In the genomic region with DNA sequence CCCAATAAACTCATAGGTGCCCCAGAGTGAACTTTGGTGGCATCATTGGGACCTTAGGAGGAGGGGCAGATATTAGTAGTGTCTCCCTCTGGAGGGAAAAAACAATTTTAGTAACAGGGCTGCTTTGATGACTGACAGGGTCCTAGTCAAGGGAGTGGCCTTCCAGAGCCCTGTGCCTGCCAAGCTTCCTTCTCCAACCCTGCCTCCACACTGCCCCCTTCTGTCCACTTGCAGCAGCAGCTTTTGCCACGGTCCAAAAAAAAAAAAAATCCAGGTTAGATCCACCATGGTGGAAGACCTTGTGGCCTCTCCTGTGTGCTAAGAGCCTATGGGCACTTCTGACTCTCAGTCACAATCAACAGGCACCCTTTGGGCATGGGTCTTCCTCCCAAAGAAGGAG, we compare ENCODE assay signal across 9 mouse cellular contexts. TPM values are rescaled to one million over a fixed set of nuclear protein-coding genes. Genes with fewer than 3 reads are reported as not detected.
DNase-seq lines count a peak whose midpoint lies in the region; ATAC-seq lines count a peak whose summit lies in the region.
"Had no signal": no experiment of that assay in that cellular context is flagged by ENCODE, and none has a peak within 500 bp of the region (broad histone marks: within the 10 kb centered on the region; RNA-seq: fewer than 3 reads in every experiment).

No protein-coding gene starts in this region.

- H3K27ac ChIP-seq in heart, embryonic 11.5 days (ENCODE audit: low read depth, low read length), result no peak overlapping the region
- no peak overlapping the region for H3K27ac ChIP-seq in kidney, embryonic 16.5 days (ENCODE audit: low read length)
- H3K27ac ChIP-seq: embryonic facial prominence, embryonic 15.5 days had no signal

- no peaks in the 10 kb centered on the region for H3K4me1 ChIP-seq in heart, embryonic 11.5 days (ENCODE audit: control insufficient read depth, insufficient read depth, low read length)
- H3K4me1 ChIP-seq in kidney, embryonic 16.5 days (ENCODE audit: insufficient read depth, low read length), result no peaks in the 10 kb centered on the region

- no peak overlapping the region for H3K4me2 ChIP-seq in heart, embryonic 11.5 days
- no peak overlapping the region for H3K4me2 ChIP-seq in kidney, embryonic 16.5 days (replicated peaks; ENCODE audit: low read depth, low read length)
- H3K4me2 ChIP-seq: embryonic facial prominence, embryonic 15.5 days had no signal

- no peak overlapping the region for H3K4me3 ChIP-seq in heart, embryonic 11.5 days (ENCODE audit: low read depth, low read length)
- no peak overlapping the region for H3K4me3 ChIP-seq in kidney, embryonic 16.5 days (ENCODE audit: low read length)
- H3K4me3 ChIP-seq: embryonic facial prominence, embryonic 15.5 days had no signal

- H3K36me3 ChIP-seq in heart, embryonic 11.5 days (ENCODE audit: control insufficient read depth, insufficient read depth, low read length), result no peaks in the 10 kb centered on the region
- no peaks in the 10 kb centered on the region for H3K36me3 ChIP-seq in kidney, embryonic 16.5 days (ENCODE audit: insufficient read depth, low read length)
- H3K36me3 ChIP-seq: embryonic facial prominence, embryonic 15.5 days had no signal

- WGBS in heart, embryonic 11.5 days (ENCODE audit: insufficient replicate concordance), result 8% methylated on average over 1 of the region's 1 CpGs
- 5% methylated on average over 1 of the region's 1 CpGs for WGBS in kidney, embryonic 16.5 days

- no peaks in the 10 kb centered on the region; the same call in 1 of the 2 replicates for H3K27me3 ChIP-seq in heart, embryonic 11.5 days (ENCODE audit: control insufficient read depth, insufficient read depth, low read length)
- no peaks in the 10 kb centered on the region for H3K27me3 ChIP-seq in kidney, embryonic 16.5 days (ENCODE audit: insufficient read depth, low read length)
- H3K27me3 ChIP-seq: embryonic facial prominence, embryonic 15.5 days had no signal

- peak; percentile 72 to 81 for DNase-seq in heart, adult 18-20 months
- peak; percentile 54 for DNase-seq in 3134 (ENCODE audit: extremely low read depth, insufficient read length, low spot score)
- DNase-seq in NIH3T3 (ENCODE audit: low read depth), result peak; percentile 90
- peak; percentile 79 for DNase-seq in embryo, embryonic 10.5 days (ENCODE audit: low spot score)

- ATAC-seq in heart, embryonic 11.5 days (replicated peaks; ENCODE audit: insufficient number of reproducible peaks, low FRiP score, low TSS enrichment), result no peak
- 0 out of 2 replicates have a peak, but pooled peaks have one; percentile 15 for ATAC-seq in kidney, embryonic 16.5 days (ENCODE audit: low FRiP score, low TSS enrichment)
- peak; percentile 85 for ATAC-seq in megakaryocyte-erythroid progenitor cell, adult 5-6 weeks (replicated peaks; ENCODE audit: low FRiP score, low TSS enrichment, poor library complexity, severe bottlenecking)
- no peak for ATAC-seq in inflammation-experienced regulatory T-cells, adult 6 months

- no peaks in the 10 kb centered on the region for H3K9me3 ChIP-seq in heart, embryonic 11.5 days (replicated peaks; ENCODE audit: control insufficient read depth, low read length)
- H3K9me3 ChIP-seq in kidney, embryonic 16.5 days (ENCODE audit: low read length), result no peaks in the 10 kb centered on the region
- H3K9me3 ChIP-seq: embryonic facial prominence, embryonic 15.5 days had no signal

- H3K9ac ChIP-seq in heart, embryonic 11.5 days (ENCODE audit: low read depth, low read length), result no peak overlapping the region
- no peak overlapping the region for H3K9ac ChIP-seq in kidney, embryonic 16.5 days (replicated peaks; ENCODE audit: low read length)
- H3K9ac ChIP-seq: embryonic facial prominence, embryonic 15.5 days had no signal

RNA-seq across cellular contexts. Expression of gene 5031439G07Rik, which starts 7.6 kb away (rescaled TPM):
- 10 to 100 TPM; 30.6 to 34.7 TPM for total RNA-seq in heart, adult 18-20 months (2021)
- 4.6 and 8.1 TPM in 2 replicates for polyA plus RNA-seq in heart, embryonic 11.5 days (2014; fragmentation: Nextera tagmentation; extraction: Ambion mirVana)
- 7.1 and 7.2 TPM in 2 replicates for polyA plus RNA-seq in kidney, embryonic 16.5 days (2015; fragmentation: Nextera tagmentation; extraction: Ambion mirVana)
- 3.5 and 3.6 TPM in 2 replicates for total RNA-seq in megakaryocyte-erythroid progenitor cell, adult 5-6 weeks (2014; fragmentation: Nextera tagmentation)
- total RNA-seq in megakaryocyte-erythroid progenitor cell, adult 5-6 weeks (2017), result 2.2 and 4.0 TPM in 2 replicates
- 1 to 10 TPM; 1.1 to 1.9 (median 1.3) TPM for polyA plus RNA-seq in inflammation-experienced regulatory T-cells, adult 6 months (2017; shearing (Covaris generic))

RNA-seq across cellular contexts. Expression of gene Upk3a, which starts 21.0 kb away (rescaled TPM):
- not detected for total RNA-seq in heart, adult 18-20 months (2021)
- not detected in 2 replicates for polyA plus RNA-seq in heart, embryonic 11.5 days (2014; fragmentation: Nextera tagmentation; extraction: Ambion mirVana)
- 65.9 and 74.8 TPM in 2 replicates for polyA plus RNA-seq in kidney, embryonic 16.5 days (2015; fragmentation: Nextera tagmentation; extraction: Ambion mirVana)
- total RNA-seq in megakaryocyte-erythroid progenitor cell, adult 5-6 weeks (2014; fragmentation: Nextera tagmentation), result not detected in 2 replicates
- not detected in 2 replicates for total RNA-seq in megakaryocyte-erythroid progenitor cell, adult 5-6 weeks (2017)
- polyA plus RNA-seq in inflammation-experienced regulatory T-cells, adult 6 months (2017; shearing (Covaris generic)), result not detected

RNA-seq across cellular contexts. Expression of gene Fam118a, which starts 32.8 kb away (rescaled TPM):
- 1 to 10 TPM; 7.3 to 8.2 TPM for total RNA-seq in heart, adult 18-20 months (2021)
- polyA plus RNA-seq in heart, embryonic 11.5 days (2014; fragmentation: Nextera tagmentation; extraction: Ambion mirVana), result 16.2 and 20.1 TPM in 2 replicates
- polyA plus RNA-seq in kidney, embryonic 16.5 days (2015; fragmentation: Nextera tagmentation; extraction: Ambion mirVana), result 23.3 and 23.9 TPM in 2 replicates
- 9.3 and 9.6 TPM in 2 replicates for total RNA-seq in megakaryocyte-erythroid progenitor cell, adult 5-6 weeks (2014; fragmentation: Nextera tagmentation)
- 5.7 and 8.9 TPM in 2 replicates for total RNA-seq in megakaryocyte-erythroid progenitor cell, adult 5-6 weeks (2017)
- polyA plus RNA-seq in inflammation-experienced regulatory T-cells, adult 6 months (2017; shearing (Covaris generic)), result 10 to 100 TPM; 27.4 to 43.6 (median 41.6) TPM

Comparison
In these comparisons a context has a peak if more than half of its experiments do, and no peak if none do; other contexts are left out.
1. ATAC-seq: peak in kidney, embryonic 16.5 days (single experiment) and megakaryocyte-erythroid progenitor cell, adult 5-6 weeks (single experiment); none in heart, embryonic 11.5 days (single experiment) and inflammation-experienced regulatory T-cells, adult 6 months (single experiment).
2. RNA of gene Upk3a, which starts 21.0 kb away (polyA plus RNA-seq): 65.9 to 74.8 TPM in kidney, embryonic 16.5 days; not detected in heart, embryonic 11.5 days and not detected in inflammation-experienced regulatory T-cells, adult 6 months; every median in the first group is over 10 times any median in the second.
3. Peak in every context shown above with its lines, with median percentiles within 50 percentile points of each other: DNase-seq.